Mouse (Mus musculus): ENCODE data around the gene Zfp57.

DNA sequence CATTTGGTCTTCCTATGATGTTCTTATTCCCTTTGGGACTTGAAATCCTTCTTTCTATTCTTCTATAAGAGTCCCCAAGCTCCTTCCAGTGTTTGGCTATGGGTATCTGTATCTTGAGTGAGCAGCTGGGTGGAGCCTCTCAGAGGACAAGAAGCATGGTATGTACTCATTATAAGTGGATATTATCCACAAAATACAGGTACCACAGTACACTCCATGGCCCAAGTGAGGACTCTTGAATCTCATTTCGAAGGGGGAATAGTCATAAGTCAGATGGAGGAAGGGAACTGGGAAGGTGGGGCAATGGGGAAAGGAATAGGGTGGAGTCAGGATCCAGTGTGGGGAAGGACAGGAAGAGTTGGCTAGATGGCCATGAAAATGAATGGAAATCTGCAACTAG lies 47.9 kb upstream of the Zfp57 start:
- TF ChIP-seq TAL1 (IDR thresholded peaks at IDR 0.05; ENCODE audit: low read length) (no peak), GATA1 (IDR thresholded peaks at IDR 0.05; ENCODE audit: low read length) (no peak)

Measured in erythroblast, embryonic 14.5 days (primary cell).